Mouse (Mus musculus) neural tube, embryonic 12.5 days (tissue): ENCODE results near the gene Hnrnpa0. TPM values are rescaled to one million over a fixed set of nuclear protein-coding genes. Genes with fewer than 3 reads are reported as not detected.

ENCODE experiments used
- ATAC-seq: fragments of 200-750 bp; cut with Nextera tagmentation; 2 replicates; pipeline ENCODE4 v1.8.0; 2017; ENCODE audit warnings: low read depth, mild to moderate bottlenecking, moderate TSS enrichment, moderate library complexity; ENCODE audit not compliant: low FRiP score
- H3K27ac ChIP-seq: fragments of 300-500 bp; sonication (generic); 2 replicates; pipeline ENCODE4 v1.5.1; 2016
- H3K27me3 ChIP-seq: fragments of 300-500 bp; sonication (generic); replicated peaks from 2 replicates; pipeline ENCODE4 v1.6.1; 2016; ENCODE audit warnings: mild to moderate bottlenecking
- H3K36me3 ChIP-seq: fragments of 300-500 bp; sonication (generic); 2 replicates; pipeline ENCODE4 v1.6.1; 2016; ENCODE audit warnings: mild to moderate bottlenecking
- H3K4me1 ChIP-seq: fragments of 300-500 bp; sonication (generic); 2 replicates; pipeline ENCODE4 v1.6.1; 2016
- H3K4me2 ChIP-seq: fragments of 300-500 bp; sonication (generic); replicated peaks from 2 replicates; pipeline ENCODE4 v1.6.1; 2016; ENCODE audit warnings: mild to moderate bottlenecking
- H3K4me3 ChIP-seq: fragments of 300-500 bp; sonication (generic); 2 replicates; pipeline ENCODE4 v1.5.1; 2016
- H3K9ac ChIP-seq: fragments of 300-500 bp; sonication (generic); 2 replicates; pipeline ENCODE4 v1.6.1; 2016; ENCODE audit warnings: mild to moderate bottlenecking
- H3K9me3 ChIP-seq: fragments of 300-500 bp; sonication (generic); 2 replicates; pipeline ENCODE4 v1.6.1; 2016; ENCODE audit warnings: mild to moderate bottlenecking
- WGBS: fragments of 180-500 bp; shearing (Covaris S2); methylation state at CpG from one replicate; pipeline ENCODE4 v1.1.7; 2016; 5-methylcytosine and 5-hydroxymethylcytosine counted together
- polyA plus RNA-seq: library from polyadenylated mRNA; unstranded; fragments of >200 nt; fragmentation: Nextera tagmentation; extraction: Ambion mirVana; gene quantifications from 2 replicates; pipeline ENCODE4 v1.2.1, GENCODE M21; 2016

Hnrnpa0 gene
- polyA plus RNA-seq: 44.4 and 54.5 TPM in 2 replicates

DNA sequence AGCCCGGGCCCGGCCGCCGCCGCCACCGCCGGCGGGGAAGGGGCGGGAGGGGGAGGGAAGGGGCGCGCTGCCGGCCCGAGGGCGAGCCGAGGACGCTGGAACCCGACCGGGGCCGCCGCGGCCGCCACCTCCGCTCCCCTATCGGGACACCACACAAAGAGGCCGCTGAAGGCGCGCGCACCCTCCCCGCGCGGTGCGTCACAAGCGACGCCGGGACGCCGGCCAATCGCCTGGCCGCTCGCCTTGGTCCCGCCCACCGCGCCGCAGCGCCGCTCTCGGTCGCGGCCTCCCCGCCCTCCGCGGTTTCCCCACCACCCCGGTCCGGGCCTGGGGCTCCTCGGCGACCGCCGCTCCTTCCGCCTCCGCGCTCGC is at the start of gene Hnrnpa0:
Gene Hnrnpa0 (minus strand): TSS at position 161 of the 372 bp plus-strand sequence.
- peak; percentile 97 for ATAC-seq
- Histone ChIP-seq H3K4me2 (peak within 1 kb of the TSS; percentile 81), H3K27me3 (no peaks in the 10 kb centered on the region)

DNA sequence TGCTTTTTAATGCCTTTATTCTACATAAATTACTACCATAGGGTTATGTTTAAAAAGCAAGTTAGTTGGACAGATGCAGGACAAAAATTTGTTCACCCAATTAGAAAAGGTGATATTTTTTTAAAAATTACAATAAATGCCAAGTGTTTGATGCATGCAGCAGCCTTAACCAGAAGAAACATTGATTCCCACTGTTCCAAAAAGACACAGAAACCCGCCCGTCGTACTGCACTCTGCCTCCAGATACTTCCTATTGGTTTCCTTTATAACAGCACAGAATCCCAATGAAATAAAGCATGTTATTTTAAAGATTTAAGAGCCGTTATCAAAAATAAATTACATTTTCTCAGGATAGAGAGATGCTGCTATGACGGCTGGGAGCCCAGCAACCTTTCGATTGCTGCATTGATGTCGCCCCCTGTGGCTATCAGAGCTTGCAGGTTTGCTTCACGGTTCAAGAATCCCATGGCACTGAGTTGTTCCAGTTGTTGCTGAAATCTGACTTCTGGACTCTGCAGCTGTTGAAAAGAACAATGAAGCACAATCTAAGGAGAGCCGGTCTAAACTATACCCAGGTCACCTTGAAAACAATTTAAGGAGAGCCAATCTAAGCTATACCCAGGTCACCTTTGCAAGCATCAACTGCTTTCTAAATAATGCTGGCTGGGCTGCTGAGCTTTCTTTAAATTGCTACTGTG is 49.3 kb upstream of the Hnrnpa0 start:
- no peaks in the 10 kb centered on the region for H3K9me3 ChIP-seq
- ATAC-seq: no peak
- 92% methylated on average over 9 of the region's 9 CpGs for WGBS
- no peak overlapping the region for H3K27ac ChIP-seq
- no peak overlapping the region for H3K4me2 ChIP-seq
- no peaks in the 10 kb centered on the region for H3K27me3 ChIP-seq
- H3K4me1 ChIP-seq: no peaks in the 10 kb centered on the region
- no peak overlapping the region for H3K4me3 ChIP-seq
- no peak overlapping the region for H3K9ac ChIP-seq
- peaks cover 63% of the 10 kb centered on the region for H3K36me3 ChIP-seq

More for the DNA sequence above, at the start of gene Hnrnpa0:
- Histone ChIP-seq H3K36me3 (no peaks in the 10 kb centered on the region; the same call in 1 of the 2 replicates), H3K9ac (peak within 1 kb of the TSS; percentile 100), H3K4me3 (peak within 1 kb of the TSS; percentile 99), H3K4me1 (peaks cover 25% of the 10 kb centered on the region), H3K27ac (peak within 1 kb of the TSS; percentile 97), H3K9me3 (no peaks in the 10 kb centered on the region)
- under 1% methylated on average over 51 of the region's 62 CpGs for WGBS

DNA sequence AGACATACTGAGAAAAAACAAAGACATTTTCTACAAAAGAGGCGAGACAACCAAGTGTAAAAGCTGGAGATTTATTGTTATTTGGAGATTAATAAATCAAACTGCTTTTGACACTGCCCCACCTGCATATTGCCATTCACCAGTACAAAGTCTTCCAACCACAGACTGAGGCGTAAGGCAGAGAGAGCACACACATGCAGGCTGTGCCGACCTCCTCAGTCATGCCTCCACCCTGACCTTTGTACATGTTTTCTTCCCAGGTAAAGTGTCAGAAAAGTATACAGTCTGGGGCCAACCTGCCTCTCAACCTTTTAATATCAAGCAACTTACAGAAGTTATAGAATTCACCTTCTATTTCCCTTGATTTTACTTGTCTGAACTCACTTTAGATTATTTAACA is 47.7 kb upstream of the Hnrnpa0 start:
- no peak for ATAC-seq
- no peaks in the 10 kb centered on the region for H3K9me3 ChIP-seq
- WGBS: 85% methylated on average over 3 of the region's 3 CpGs
- H3K27me3 ChIP-seq: no peaks in the 10 kb centered on the region
- peaks cover 58% of the 10 kb centered on the region for H3K36me3 ChIP-seq
- H3K4me3 ChIP-seq: no peak overlapping the region
- no peaks in the 10 kb centered on the region for H3K4me1 ChIP-seq
- no peak overlapping the region for H3K9ac ChIP-seq
- H3K4me2 ChIP-seq: no peak overlapping the region
- H3K27ac ChIP-seq: no peak overlapping the region

DNA sequence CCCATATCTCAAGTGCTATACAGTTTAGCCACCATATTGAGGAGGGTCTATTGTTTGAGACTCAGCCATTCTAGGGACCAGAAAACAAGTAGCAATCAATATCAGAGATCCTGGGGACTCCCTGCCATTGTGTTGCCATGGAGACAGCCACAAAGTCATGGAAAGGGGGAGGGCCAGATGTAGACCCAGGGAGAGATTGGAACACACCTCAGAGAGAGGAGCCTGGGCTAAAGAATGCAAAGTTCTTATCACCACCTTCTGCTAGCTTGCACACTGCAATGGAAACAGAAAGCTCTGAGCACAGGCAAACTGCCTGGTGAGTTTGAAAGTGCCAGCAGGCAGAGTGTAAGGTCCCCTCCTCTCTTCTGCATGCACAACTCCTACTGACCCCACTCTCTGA is 39.8 kb upstream of the Hnrnpa0 start:
- no peak overlapping the region for H3K27ac ChIP-seq
- no peaks in the 10 kb centered on the region for H3K27me3 ChIP-seq
- H3K4me2 ChIP-seq: no peak overlapping the region
- H3K9ac ChIP-seq: no peak overlapping the region
- no peaks in the 10 kb centered on the region for H3K4me1 ChIP-seq
- no peak overlapping the region for H3K4me3 ChIP-seq
- no peak for ATAC-seq
- H3K9me3 ChIP-seq: 0 out of 2 replicates have a peak, but pooled peaks cover 6% of the 10 kb centered on the region
- peaks cover 17% of the 10 kb centered on the region for H3K36me3 ChIP-seq

DNA sequence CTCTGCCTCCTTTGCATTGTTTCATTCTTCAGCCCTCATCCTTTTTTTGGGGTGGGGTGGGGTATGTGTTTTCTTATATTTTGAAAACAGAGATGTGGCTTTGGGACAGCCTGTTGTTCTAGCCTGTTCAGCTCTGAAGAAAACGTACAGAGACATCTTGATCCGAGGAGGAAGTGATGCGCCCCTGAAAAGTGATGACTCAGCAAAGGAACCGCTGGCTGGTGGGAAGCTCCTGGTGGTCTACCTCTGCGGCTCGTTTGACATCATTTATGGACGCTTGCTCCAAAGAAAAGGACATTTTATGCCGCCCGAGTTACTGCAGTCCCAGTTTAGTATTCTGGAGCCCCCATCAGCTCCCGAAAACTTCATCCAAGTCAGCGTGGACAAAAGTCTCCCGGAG is 35.0 kb upstream of the Hnrnpa0 start:
- H3K4me3 ChIP-seq: no peak overlapping the region
- no peak for ATAC-seq
- H3K9me3 ChIP-seq: peaks cover 12% of the 10 kb centered on the region
- no peak overlapping the region for H3K4me2 ChIP-seq
- no peaks in the 10 kb centered on the region for H3K27me3 ChIP-seq
- H3K9ac ChIP-seq: no peak overlapping the region
- 93% methylated on average over 12 of the region's 12 CpGs for WGBS
- no peak overlapping the region for H3K27ac ChIP-seq
- H3K4me1 ChIP-seq: no peaks in the 10 kb centered on the region
- peaks cover 43% of the 10 kb centered on the region for H3K36me3 ChIP-seq

DNA sequence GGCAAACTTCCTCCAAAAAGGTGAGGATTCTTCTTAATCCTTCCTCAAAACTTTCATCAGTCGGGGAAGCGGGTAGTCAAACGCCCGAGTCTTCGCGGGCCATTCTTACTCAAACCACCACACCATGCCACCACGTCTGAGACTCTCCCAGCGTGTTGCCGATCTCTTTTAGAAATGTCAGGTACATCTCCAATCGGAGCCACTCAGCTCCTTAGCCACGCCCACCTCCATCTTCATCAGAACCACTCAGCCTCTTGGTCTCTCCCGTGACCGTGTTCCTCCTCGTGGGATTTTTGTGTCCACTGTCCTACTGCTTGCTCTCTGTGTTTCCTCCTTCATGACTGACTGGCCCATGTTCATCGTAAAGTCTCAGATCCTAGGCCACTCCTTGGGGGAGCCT is 32.4 kb upstream of the Hnrnpa0 start:
- Histone ChIP-seq H3K36me3 (peaks cover 42% of the 10 kb centered on the region), H3K4me1 (peaks cover 5% of the 10 kb centered on the region; the same call in 1 of the 2 replicates), H3K9me3 (peaks cover 12% of the 10 kb centered on the region), H3K27me3 (no peaks in the 10 kb centered on the region), H3K4me3 (no peak overlapping the region), H3K9ac (no peak overlapping the region), H3K27ac (no peak overlapping the region), H3K4me2 (no peak overlapping the region)
- no peak for ATAC-seq
- 97% methylated on average over 15 of the region's 15 CpGs for WGBS

DNA sequence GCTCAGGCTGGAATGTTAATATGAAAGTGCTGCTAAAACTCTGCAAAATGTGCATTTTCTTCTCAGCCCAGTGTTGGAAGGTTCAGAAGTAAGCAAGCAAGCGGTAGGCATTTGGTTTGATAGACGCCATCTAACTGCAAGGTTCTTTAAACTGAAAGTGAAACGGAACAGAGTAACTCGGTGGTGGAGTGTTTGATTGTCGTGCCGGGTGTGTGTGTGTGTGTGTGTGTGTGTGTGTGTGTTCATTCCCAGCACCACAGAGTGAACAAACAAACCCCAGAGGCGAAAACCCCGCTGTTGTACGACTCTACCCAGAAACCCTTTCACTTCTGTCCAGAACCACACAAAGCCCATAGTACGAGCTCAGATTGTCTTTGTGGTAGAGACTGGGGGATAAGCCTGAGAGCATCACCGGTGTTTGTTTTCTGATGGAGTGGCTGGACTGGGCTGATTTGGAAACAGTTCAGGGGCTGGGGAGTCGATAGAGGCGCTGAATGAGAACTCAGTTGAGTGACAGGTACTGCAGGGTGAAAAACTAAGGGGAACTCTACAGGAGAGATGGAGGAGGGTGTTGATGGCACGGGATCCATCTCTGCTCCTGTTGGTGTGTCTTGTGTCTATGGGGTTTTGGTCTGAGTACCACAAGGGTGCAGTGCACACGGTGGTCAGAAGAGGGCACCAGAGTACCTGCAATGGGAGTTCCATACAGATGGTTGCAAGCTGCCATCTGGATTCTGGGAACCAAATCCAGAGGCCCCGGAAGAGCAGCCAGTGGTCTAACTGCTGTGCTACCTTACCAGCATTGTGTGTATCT is 29.9 kb upstream of the Hnrnpa0 start:
- Histone ChIP-seq H3K4me2 (peak overlapping the region; percentile 82), H3K4me3 (peak overlapping the region; percentile 82), H3K36me3 (peaks cover 32% of the 10 kb centered on the region), H3K9me3 (peaks cover 6% of the 10 kb centered on the region), H3K27ac (no peak overlapping the region), H3K4me1 (peaks cover 5% of the 10 kb centered on the region; the same call in 1 of the 2 replicates), H3K9ac (peak overlapping the region; percentile 86), H3K27me3 (no peaks in the 10 kb centered on the region)
- peak; percentile 35 for ATAC-seq
- WGBS: 14% methylated on average over 16 of the region's 16 CpGs

DNA sequence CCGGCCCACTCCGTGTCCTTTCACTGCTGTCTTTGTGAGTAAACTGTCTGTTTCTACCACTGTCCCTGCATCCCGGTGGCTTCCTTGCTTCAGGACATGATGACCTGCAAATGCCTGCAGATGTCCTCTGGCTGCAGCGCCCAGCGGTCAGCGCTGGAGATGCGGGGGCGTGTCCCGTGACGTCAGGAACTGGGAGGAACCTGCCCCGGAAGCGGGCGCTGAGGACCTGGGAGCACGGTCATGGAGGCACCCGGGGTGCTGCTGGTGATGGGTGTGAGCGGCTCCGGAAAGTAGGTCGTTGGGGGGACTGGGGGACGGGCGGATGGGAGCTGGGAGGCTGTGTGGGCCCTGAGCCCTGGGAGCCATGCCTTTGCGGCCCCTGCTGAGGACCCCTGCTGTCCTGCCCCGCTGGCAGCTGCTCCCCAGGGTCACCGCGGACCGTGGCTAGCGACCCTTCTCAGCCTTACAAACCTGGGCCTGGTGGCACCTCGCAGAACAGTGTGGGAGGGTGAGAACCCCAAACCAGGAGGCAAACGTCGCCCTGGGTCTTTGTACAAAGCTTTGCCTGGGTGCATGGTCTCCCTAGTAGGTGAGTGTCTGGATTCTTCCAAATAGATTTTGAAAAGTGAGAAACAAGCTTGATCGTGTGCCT is 29.2 kb upstream of the Hnrnpa0 start, which contains the start of gene Idnk:
Gene Idnk (plus strand): TSS at position 203 of the 652 bp plus-strand sequence.
- WGBS: under 1% methylated on average over 30 of the region's 30 CpGs
- Histone ChIP-seq H3K9me3 (peaks cover 6% of the 10 kb centered on the region), H3K4me2 (peak within 1 kb of the TSS; percentile 82), H3K4me1 (peaks cover 5% of the 10 kb centered on the region; the same call in 1 of the 2 replicates), H3K4me3 (peak within 1 kb of the TSS; percentile 82), H3K36me3 (peaks cover 27% of the 10 kb centered on the region), H3K27ac (no peak within 1 kb of the TSS), H3K27me3 (no peaks in the 10 kb centered on the region), H3K9ac (peak within 1 kb of the TSS; percentile 86)
- ATAC-seq: peak; percentile 92

DNA sequence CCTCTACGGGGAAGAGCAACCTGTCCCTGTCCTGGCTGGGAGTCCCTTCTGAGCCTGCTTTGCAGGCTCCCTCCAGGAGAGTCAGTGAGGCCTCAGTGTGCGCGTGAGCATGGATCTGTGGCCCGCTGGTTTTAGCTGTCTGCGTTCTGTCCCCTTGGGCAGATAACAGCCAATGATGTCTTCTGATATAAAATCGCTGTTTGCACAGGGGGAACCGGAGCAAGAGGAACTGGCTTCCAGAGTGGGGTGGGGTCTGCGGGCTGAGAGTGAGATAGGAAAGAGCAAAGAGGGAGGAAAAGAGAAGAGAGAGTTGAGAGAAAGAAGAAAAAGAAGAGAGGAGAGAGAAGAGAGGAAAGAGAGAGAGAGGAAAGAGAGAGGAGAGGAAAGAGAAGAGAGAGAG is 28.7 kb upstream of the Hnrnpa0 start:
- WGBS: 34% methylated on average over 8 of the region's 8 CpGs
- Histone ChIP-seq H3K4me3 (peak overlapping the region; percentile 82), H3K9me3 (peaks cover 6% of the 10 kb centered on the region), H3K4me2 (peak overlapping the region; percentile 82), H3K36me3 (peaks cover 24% of the 10 kb centered on the region), H3K27ac (no peak overlapping the region), H3K4me1 (peaks cover 5% of the 10 kb centered on the region; the same call in 1 of the 2 replicates), H3K9ac (peak overlapping the region; percentile 86), H3K27me3 (no peaks in the 10 kb centered on the region)
- ATAC-seq: peak; percentile 43; the same call in 1 of the 2 replicates

DNA sequence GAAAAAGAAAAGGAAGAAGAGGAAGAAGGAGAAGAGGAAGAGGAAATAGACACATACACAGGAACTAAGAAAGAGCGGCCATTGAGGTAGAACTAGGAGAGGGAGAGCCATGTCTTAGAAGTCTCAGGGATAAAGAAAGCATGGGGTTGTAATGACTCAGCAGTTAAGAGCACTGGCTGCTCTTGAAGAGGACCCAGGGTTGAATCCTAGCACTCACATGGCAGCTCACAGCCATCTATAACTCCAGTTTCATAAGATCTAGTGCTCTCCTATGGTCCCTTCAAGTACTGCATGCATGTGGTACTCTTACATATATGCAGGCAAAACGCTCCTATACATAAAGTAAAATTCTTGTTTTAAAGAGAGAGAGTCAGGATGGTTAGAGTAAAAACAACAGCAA is 27.7 kb upstream of the Hnrnpa0 start:
- H3K4me2 ChIP-seq: no peak overlapping the region
- H3K9ac ChIP-seq: no peak overlapping the region
- peaks cover 15% of the 10 kb centered on the region for H3K36me3 ChIP-seq
- WGBS: 87% methylated on average over 2 of the region's 2 CpGs
- H3K4me3 ChIP-seq: no peak overlapping the region
- no peaks in the 10 kb centered on the region; the same call in 1 of the 2 replicates for H3K9me3 ChIP-seq
- peaks cover 5% of the 10 kb centered on the region; the same call in 1 of the 2 replicates for H3K4me1 ChIP-seq
- no peaks in the 10 kb centered on the region for H3K27me3 ChIP-seq
- no peak overlapping the region for H3K27ac ChIP-seq
- ATAC-seq: no peak

DNA sequence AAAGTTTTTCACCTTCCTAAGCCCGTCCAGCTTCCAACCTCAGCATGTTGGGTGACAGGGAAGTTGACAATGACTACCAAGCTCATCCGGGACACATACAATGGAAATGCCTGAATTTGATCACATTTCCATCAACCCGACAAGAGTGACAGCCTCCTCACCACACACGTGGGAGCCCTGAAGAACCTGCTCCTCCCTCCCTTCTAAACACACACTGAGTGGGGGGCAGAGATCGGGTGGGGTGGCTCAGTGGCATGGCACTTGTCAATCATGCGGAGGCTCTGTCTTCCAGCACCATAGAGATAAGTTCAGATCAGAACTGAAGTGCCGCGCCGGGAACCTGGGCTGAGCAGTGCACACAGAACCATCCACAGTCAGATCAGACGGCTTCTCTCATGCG is 22.1 kb upstream of the Hnrnpa0 start:
- Histone ChIP-seq H3K36me3 (no peaks in the 10 kb centered on the region), H3K4me2 (no peak overlapping the region), H3K27me3 (no peaks in the 10 kb centered on the region), H3K4me3 (no peak overlapping the region), H3K4me1 (no peaks in the 10 kb centered on the region; the same call in 1 of the 2 replicates), H3K27ac (no peak overlapping the region), H3K9ac (no peak overlapping the region), H3K9me3 (no peaks in the 10 kb centered on the region)
- no peak for ATAC-seq
- WGBS: 84% methylated on average over 11 of the region's 11 CpGs

DNA sequence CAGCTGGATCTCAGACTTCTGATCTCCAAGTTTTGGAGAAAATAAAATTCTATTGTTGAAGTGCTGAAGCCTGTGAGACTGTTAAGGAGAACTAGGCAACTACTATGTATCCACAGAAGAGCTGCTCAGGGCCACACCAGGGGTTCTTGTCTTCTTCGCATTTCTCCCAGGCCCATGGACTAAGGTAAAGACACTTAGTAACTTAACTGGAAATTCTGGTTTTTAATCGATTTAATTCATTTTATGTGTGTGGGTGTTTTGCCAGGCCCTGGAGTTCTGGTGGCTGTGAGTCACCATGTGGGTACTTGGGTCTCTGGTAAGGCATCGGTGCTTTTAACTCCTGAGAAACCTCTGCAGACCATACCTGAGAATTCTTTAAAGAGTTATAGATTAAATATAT is 21.3 kb upstream of the Hnrnpa0 start:
- H3K36me3 ChIP-seq: no peaks in the 10 kb centered on the region
- 85% methylated on average over 3 of the region's 3 CpGs for WGBS
- H3K4me2 ChIP-seq: no peak overlapping the region
- H3K9me3 ChIP-seq: no peaks in the 10 kb centered on the region
- H3K4me3 ChIP-seq: no peak overlapping the region
- no peak for ATAC-seq
- H3K27me3 ChIP-seq: no peaks in the 10 kb centered on the region
- no peaks in the 10 kb centered on the region; the same call in 1 of the 2 replicates for H3K4me1 ChIP-seq
- H3K27ac ChIP-seq: no peak overlapping the region
- H3K9ac ChIP-seq: no peak overlapping the region
